Mouse (Mus musculus) bone marrow, adult 2 months (tissue): ENCODE measurements around the gene Xlr4c.
"Not testable (repeated sequence)": the region's sequence is repeated elsewhere in the genome, so short reads cannot be mapped to it uniquely, and the experiment has no call there.

ENCODE experiments used
- CTCF ChIP-seq: fragments of 200-500 bp; IDR thresholded peaks from 2 replicates; pipeline ENCODE4 v1.5.1; 2011; ENCODE audit warnings: low read length, control low read depth; ENCODE audit not compliant: control insufficient read depth, insufficient read depth
- POLR2A ChIP-seq: fragments of 200-500 bp; IDR thresholded peaks from 2 replicates; pipeline ENCODE4 v1.6.1; 2011; ENCODE audit warnings: low read depth, mild to moderate bottlenecking, control low read depth, low read length, borderline replicate concordance; ENCODE audit not compliant: control insufficient read depth

- TF ChIP-seq CTCF, POLR2A: not testable (repeated sequence)
Measured at GRCm38 (mm10) chrX:73191934-73192333, 51.0 kb downstream of the Xlr4c start, which contains the start of gene Xlr3b.
